Mouse (Mus musculus) forebrain, postnatal 0 days (tissue): ENCODE measurements around the gene Nup107. TPM values are rescaled to one million over a fixed set of nuclear protein-coding genes. Genes with fewer than 3 reads are reported as not detected.

Source experiments
- ATAC-seq: fragments of 200-750 bp; cut with Nextera tagmentation; 2 replicates; pipeline ENCODE4 v1.8.0; 2017; ENCODE audit warnings: mild to moderate bottlenecking, moderate library complexity
- DNase-seq: peaks from one replicate; pipeline ENCODE4 v3.0.0-alpha.2; 2015
- H3K27ac ChIP-seq: fragments of 300-500 bp; sonication (generic); 2 replicates; pipeline ENCODE4 v1.5.1; 2014; ENCODE audit warnings: low read depth, mild to moderate bottlenecking, antibody characterized with exemption, low read length, moderate library complexity, mixed read lengths
- H3K27me3 ChIP-seq: fragments of 300-500 bp; sonication (generic); 2 replicates; pipeline ENCODE4 v1.6.1; 2014; ENCODE audit warnings: mild to moderate bottlenecking, low read length, mixed read lengths; ENCODE audit not compliant: insufficient read depth
- H3K36me3 ChIP-seq: fragments of 300-500 bp; sonication (generic); 2 replicates; pipeline ENCODE4 v1.6.1; 2014; ENCODE audit warnings: mild to moderate bottlenecking, moderate library complexity; ENCODE audit not compliant: insufficient read depth
- H3K4me1 ChIP-seq: fragments of 300-500 bp; sonication (generic); 2 replicates; pipeline ENCODE4 v1.6.1; 2014; ENCODE audit warnings: antibody characterized with exemption; ENCODE audit not compliant: insufficient read depth
- H3K4me2 ChIP-seq: fragments of 300-500 bp; sonication (generic); 2 replicates; pipeline ENCODE4 v1.6.1; 2014; ENCODE audit warnings: low read depth, mild to moderate bottlenecking, moderate library complexity
- H3K4me3 ChIP-seq: fragments of 300-500 bp; sonication (generic); 2 replicates; pipeline ENCODE4 v1.5.1; 2014; ENCODE audit warnings: low read depth, low read length, mixed read lengths
- H3K9ac ChIP-seq: fragments of 300-500 bp; sonication (generic); 2 replicates; pipeline ENCODE4 v1.6.1; 2014; ENCODE audit warnings: mild to moderate bottlenecking
- H3K9me3 ChIP-seq: fragments of 300-500 bp; sonication (generic); 2 replicates; pipeline ENCODE4 v1.6.1; 2016; ENCODE audit warnings: low read length
- CTCF ChIP-seq: sonication (generic); IDR thresholded peaks from 2 replicates; pipeline ENCODE4 v1.5.1; 2016; ENCODE audit warnings: antibody characterized with exemption, control low read depth, low read depth
- WGBS: fragments of 180-500 bp; shearing (Covaris S2); extraction: QIAGEN DNeasy Blood & Tissue Kit; methylation state at CpG from one replicate; pipeline ENCODE4 v1.1.7; 2014; 5-methylcytosine and 5-hydroxymethylcytosine counted together
- polyA plus RNA-seq: library from polyadenylated mRNA; unstranded; fragments of >200 nt; fragmentation: Nextera tagmentation; extraction: Ambion mirVana; gene quantifications from 2 replicates; pipeline ENCODE4 v1.2.1, GENCODE M21; 2015
- total RNA-seq: library from RNA; depleted of rRNA; stranded (reverse); fragments of >200 nt; gene quantifications from 2 replicates; pipeline ENCODE4 v1.2.3, GENCODE M21; 2014

Nup107 gene
- total and polyA plus RNA-seq, 2 experiments from 2014 or later, result 27.1 to 38.8 TPM

DNA sequence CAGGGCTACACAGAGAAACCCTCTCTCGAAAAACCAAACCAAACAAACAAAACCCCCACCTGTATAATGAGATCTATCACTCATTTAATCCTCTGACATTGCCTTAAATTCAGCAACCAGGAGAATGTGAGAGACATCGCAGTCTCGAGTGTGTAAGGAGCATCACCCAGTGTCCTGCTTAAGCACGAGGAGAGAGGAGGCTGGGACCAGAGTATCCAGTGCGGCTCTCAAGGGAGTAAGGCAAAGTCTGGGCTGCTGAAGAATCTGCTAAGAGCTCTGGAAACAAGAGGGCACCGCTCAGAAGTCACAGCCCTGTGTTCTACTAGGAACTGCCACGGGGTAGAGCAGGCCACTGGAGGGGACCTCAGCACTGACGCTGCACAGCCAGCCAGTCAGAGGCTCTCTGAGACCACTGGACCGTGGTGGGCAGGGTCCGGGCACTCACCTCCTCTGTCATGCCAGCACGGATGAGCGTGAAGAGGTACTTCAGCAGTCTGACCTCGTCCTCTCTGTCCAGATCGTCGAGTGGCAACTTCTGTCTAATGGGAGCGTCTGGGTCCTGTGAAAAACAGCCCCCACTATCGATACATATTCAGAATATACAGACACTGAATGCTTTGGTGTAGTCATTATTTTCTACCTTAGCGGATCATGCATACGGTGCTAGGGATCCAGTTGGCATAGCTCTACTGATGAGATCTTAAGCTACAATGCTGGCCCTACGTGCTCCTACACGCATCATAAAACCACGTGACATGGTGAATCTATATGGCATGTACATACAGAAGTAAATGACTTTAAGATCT lies 18.3 kb downstream of the Nup107 start:
- DNase-seq (no peak), ATAC-seq (no peak)
- no peak overlapping the region for H3K4me2 ChIP-seq
- no peak overlapping the region for H3K9ac ChIP-seq
- no peak overlapping the region for H3K4me3 ChIP-seq
- 96% methylated on average over 22 of the region's 22 CpGs for WGBS
- no peak overlapping the region for H3K27ac ChIP-seq
- TF ChIP-seq CTCF, result no peak
- no peaks in the 10 kb centered on the region for H3K9me3 ChIP-seq
- H3K27me3 ChIP-seq, result no peaks in the 10 kb centered on the region
- H3K4me1 ChIP-seq, result no peaks in the 10 kb centered on the region
- peaks cover 80% of the 10 kb centered on the region for H3K36me3 ChIP-seq

DNA sequence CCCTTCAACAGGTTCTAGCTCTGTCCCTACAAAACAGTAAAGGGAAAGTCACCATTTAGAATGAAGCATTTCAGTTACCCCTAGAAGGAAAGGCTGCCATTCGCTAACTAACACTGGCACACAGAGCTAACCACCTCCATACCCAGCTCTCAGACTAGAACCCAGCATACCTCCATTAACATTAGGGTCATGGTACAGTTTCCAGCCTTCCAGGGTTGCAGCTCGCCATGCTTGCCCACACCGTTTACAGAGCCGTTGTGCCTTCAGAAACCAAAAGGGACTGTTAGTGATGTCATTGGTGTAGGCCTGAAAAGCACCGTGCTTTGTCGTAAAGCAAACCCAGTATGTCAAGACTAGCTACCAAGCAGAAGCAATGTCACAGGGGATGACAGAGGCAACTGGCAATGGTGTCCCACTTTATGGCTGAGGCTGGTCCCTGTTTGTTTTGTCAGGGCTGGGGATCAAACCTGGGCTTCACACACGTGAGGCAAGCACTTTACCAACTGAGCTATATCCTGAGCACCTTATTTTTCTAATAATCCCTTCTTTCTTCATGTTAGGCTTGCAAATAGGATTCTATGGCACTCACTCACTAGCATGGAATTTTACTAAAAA lies 19.3 kb downstream of the Nup107 start:
- ATAC-seq, result no peak
- no peak for TF ChIP-seq CTCF

DNA sequence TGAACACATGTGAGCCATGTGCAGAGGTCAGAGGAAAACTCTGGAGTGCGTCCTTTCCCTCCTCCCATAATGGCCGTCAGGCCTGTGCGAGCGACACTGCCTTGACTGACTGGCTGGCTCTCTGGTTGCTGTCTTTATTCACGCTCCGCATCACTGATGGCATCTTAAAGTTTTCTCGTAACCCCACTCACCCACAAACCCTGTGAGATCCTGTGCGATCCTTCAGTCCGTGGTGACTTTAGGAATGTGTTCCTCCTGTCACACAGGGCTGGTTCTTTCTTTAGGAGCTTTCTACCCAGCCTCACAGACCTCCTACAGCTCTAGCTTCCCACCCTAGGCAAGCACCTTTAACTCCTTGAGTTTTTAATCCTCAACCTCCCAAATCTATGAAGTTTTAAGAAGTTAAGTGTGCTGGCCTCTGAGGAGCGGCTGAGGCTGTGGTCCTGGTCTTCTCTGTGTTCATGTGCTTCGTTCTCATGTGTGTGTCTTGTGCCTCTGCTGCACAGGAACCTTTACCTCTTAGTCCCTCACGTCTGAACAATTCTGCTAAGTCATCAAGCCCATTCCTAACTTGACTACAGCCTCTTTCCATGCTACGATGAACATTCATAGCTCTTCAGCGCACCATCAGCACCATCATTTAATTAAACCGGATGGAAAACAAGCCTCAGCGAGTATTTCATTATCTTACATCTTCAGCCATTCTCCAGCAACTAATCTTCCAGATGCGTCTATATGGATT lies 20.0 kb downstream of the Nup107 start:
- H3K4me3 ChIP-seq, result no peak overlapping the region
- WGBS, result 88% methylated on average over 17 of the region's 17 CpGs
- H3K36me3 ChIP-seq, result peaks cover 77% of the 10 kb centered on the region
- ATAC-seq (no peak), DNase-seq (no peak)
- H3K27me3 ChIP-seq, result no peaks in the 10 kb centered on the region
- H3K9me3 ChIP-seq, result no peaks in the 10 kb centered on the region
- TF ChIP-seq CTCF, result no peak
- no peak overlapping the region for H3K4me2 ChIP-seq
- H3K9ac ChIP-seq, result no peak overlapping the region
- no peak overlapping the region for H3K27ac ChIP-seq
- H3K4me1 ChIP-seq, result no peaks in the 10 kb centered on the region

More for the DNA sequence above, 19.3 kb downstream of the Nup107 start:
- no peak for DNase-seq
- no peak overlapping the region for H3K4me2 ChIP-seq
- H3K9ac ChIP-seq, result no peak overlapping the region
- WGBS, result 98% methylated on average over 7 of the region's 7 CpGs
- no peaks in the 10 kb centered on the region for H3K4me1 ChIP-seq
- no peak overlapping the region for H3K27ac ChIP-seq
- H3K36me3 ChIP-seq, result peaks cover 74% of the 10 kb centered on the region
- no peaks in the 10 kb centered on the region for H3K9me3 ChIP-seq
- H3K4me3 ChIP-seq, result no peak overlapping the region
- no peaks in the 10 kb centered on the region for H3K27me3 ChIP-seq

DNA sequence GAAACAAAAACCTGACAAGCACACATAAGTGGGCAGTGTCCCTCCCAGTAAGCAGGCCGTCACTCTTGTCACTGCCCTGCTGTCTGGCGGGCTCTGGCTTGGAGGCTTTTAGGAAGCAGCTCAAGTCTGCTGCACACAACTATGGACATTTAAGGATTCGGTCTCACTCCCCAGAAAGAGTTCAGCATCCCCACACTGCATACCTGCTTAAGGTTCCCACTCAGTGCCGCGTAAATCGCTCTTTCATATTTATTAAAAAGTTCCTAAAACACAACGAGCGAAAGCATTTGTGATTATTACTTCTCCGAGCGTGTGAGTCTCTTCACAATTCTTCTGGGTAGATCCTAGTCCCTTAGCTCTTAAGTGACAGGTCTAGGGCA lies 21.4 kb downstream of the Nup107 start:
- ATAC-seq (no peak), DNase-seq (no peak)
- Histone ChIP-seq H3K36me3 (peaks cover 71% of the 10 kb centered on the region), H3K9ac (no peak overlapping the region), H3K27me3 (no peaks in the 10 kb centered on the region), H3K4me2 (no peak overlapping the region), H3K27ac (no peak overlapping the region), H3K9me3 (no peaks in the 10 kb centered on the region), H3K4me3 (no peak overlapping the region), H3K4me1 (no peaks in the 10 kb centered on the region)
- WGBS, result 94% methylated on average over 10 of the region's 10 CpGs
- no peak for TF ChIP-seq CTCF

DNA sequence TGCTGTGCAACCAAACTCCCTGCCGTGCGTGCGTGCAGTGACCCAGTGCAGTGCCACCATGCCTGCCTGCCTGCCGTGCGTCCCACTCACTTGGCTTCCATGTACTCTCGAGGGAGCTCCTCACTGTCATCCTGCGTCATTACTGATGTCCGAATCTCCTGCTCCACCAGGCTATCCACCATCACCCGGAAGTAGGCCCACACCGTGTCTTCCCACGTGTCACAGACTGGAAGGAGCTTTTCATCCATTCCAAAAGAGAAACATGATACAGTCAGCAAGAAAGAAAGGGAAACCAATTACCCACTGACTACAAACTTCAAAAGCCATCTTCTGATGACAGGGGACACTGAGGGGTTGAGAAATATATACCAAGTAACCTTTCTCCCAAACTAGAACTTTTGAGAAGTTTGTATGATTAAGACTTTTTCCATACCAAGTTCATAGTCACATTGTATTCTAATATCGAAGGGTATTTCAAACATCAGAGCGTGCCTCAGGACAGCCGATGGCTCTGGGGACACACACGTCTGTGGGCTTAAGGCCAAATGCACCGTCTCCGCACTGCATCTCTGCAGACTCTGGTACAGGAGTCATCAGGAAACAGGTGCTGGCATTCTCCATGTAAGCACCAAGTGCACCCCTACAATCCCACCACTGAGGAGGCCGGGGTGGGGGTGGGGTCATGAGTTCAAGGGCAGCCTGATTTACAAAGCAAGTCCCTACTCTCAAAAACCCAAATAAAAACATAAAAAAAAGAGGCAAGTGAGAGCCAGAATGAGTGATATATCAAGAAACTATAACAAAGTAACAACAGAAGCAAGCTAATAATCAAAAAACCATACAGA lies 22.0 kb downstream of the Nup107 start:
- 91% methylated on average over 18 of the region's 18 CpGs for WGBS
- Histone ChIP-seq H3K4me3 (no peak overlapping the region), H3K4me2 (no peak overlapping the region), H3K9ac (no peak overlapping the region), H3K4me1 (no peaks in the 10 kb centered on the region), H3K9me3 (no peaks in the 10 kb centered on the region), H3K36me3 (peaks cover 72% of the 10 kb centered on the region), H3K27me3 (no peaks in the 10 kb centered on the region), H3K27ac (no peak overlapping the region)
- DNase-seq, result no peak
- ATAC-seq, result no peak
- TF ChIP-seq CTCF, result no peak

DNA sequence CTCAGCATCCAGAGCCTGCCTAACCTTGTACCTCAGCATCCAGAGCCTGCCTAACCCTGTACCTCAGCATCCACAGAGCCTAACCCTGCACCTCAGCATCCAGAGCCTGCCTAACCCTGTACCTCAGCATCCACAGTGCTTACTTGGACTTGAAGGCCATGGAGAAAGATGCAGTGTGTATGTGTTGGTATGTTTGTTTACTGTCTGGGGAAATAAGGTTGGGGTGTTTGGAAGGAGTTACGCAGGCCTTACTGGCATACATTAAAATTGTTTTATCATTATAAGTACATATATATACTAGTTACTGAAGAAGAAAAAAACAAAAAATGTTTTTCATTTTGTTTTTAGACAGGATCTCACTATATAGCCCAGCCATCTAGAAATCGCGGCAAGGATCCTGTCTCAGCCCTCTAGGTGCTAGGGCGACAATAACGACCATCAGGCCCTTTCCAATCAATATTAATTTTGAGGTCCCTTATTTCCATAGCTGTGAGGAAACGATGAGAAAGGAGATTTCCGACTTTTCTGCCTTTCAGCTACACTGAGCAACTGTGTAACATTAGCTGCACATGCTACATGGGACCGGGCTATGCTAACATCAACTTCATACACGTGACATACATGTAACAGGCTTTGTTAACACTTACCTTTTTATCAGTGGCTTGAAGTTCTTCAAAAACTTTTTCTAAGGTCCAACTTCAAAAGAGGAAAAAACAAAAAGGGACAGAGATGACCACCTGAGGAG lies 22.8 kb downstream of the Nup107 start:
- no peak for TF ChIP-seq CTCF
- no peak overlapping the region for H3K9ac ChIP-seq
- no peaks in the 10 kb centered on the region for H3K9me3 ChIP-seq
- peaks cover 73% of the 10 kb centered on the region for H3K36me3 ChIP-seq
- no peaks in the 10 kb centered on the region for H3K4me1 ChIP-seq
- H3K27ac ChIP-seq, result no peak overlapping the region
- DNase-seq, result no peak
- no peaks in the 10 kb centered on the region for H3K27me3 ChIP-seq
- no peak overlapping the region for H3K4me3 ChIP-seq
- no peak overlapping the region for H3K4me2 ChIP-seq
- 94% methylated on average over 9 of the region's 9 CpGs for WGBS
- no peak for ATAC-seq
